ENCODE assay signal across 8 mouse cellular contexts in the genomic region with DNA sequence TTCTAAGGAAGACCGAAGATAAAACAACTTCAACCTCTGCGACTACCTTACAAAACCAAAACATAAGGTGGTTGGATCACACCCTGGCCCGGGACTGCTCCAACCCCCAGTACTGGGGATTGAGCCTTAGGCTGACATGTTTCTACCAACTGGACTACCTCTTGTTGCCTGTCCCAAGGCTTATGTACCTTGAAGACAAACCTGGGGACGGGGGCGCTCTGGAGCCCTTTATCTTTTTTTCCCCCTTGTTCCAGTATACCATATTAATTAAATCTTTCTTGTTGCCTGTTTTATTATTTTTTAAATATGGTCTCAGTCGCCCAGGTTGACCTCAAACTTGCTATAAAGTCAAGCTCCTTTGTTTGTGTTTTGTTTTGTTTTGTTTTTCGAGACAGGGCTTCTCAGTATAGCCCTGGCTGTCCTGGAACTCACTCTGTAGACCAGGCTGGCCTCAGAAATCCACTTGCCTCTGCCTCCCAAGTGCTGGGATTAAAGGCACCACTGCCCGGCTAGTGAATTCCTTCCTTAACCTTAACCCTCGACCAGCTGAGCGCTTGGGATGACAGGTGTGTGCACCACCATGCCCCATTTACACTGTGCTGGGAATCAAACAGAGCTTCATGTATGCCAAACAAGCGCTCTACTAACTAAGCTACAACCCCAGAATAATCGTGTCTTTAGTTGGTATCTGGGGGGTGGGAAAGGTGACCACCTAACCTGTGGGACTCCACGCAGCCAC. TPM values are rescaled to one million over a fixed set of nuclear protein-coding genes. Genes with fewer than 3 reads are reported as not detected.
DNase-seq lines count a peak whose midpoint lies in the region; ATAC-seq and TF ChIP-seq lines count a peak whose summit lies in the region.

No protein-coding gene starts in this region.

- DNase-seq in cerebellum, adult 2 months: no peak
- no peak for DNase-seq in cerebellum, adult 9-11 months
- DNase-seq in thymus, postnatal 14 days: peak; percentile 21
- no peak for DNase-seq in thymus, postnatal 36 days
- no peak for DNase-seq in liver, embryonic 14.5 days (ENCODE audit: low read depth in 3 of 3, low spot score in 3 of 3)
- no peak for DNase-seq in ovary, postnatal 10 days (ENCODE audit: low spot score)
- no peak for DNase-seq in layer of hippocampus, adult 9-11 months
- no peak for DNase-seq in cerebellum, adult 9-10 months

- peak overlapping the region; percentile 60 for H3K4me3 ChIP-seq in cerebellum, adult 2 months (replicated peaks; ENCODE audit: insufficient read depth, low read depth, low read length)
- H3K4me3 ChIP-seq in liver, embryonic 14.5 days (ENCODE audit: insufficient read depth in 1 of 2, low read depth in 2 of 2, low read length in 2 of 2): peak overlapping the region; percentile 75 to 98

- TF ChIP-seq CTCF in cerebellum, adult 2 months (IDR thresholded peaks at IDR 0.05; ENCODE audit: borderline replicate concordance, insufficient read depth, low read depth, low read length): no peak
- TF ChIP-seq CTCF in liver, embryonic 14.5 days (IDR thresholded peaks at IDR 0.05; ENCODE audit: low read depth): no peak

- peaks cover 24% of the 10 kb centered on the region for H3K4me1 ChIP-seq in cerebellum, adult 2 months (ENCODE audit: control insufficient read depth, insufficient read depth, low read length)
- peaks cover 16 to 22% of the 10 kb centered on the region in 2 experiments for H3K4me1 ChIP-seq in liver, embryonic 14.5 days (replicated peaks; ENCODE audit: control insufficient read depth in 2 of 2, insufficient read depth in 2 of 2, low read length in 1 of 2)

- H3K9ac ChIP-seq in liver, embryonic 14.5 days (replicated peaks): peak overlapping the region; percentile 93

- ATAC-seq in liver, embryonic 14.5 days (ENCODE audit: insufficient read depth): peak; percentile 60

- H3K27ac ChIP-seq in cerebellum, adult 2 months (ENCODE audit: insufficient read depth, low read length): peak overlapping the region; percentile 5
- H3K27ac ChIP-seq in liver, embryonic 14.5 days: peak overlapping the region; percentile 50

- no peaks in the 10 kb centered on the region for H3K27me3 ChIP-seq in cerebellum, adult 2 months (ENCODE audit: control insufficient read depth, insufficient read depth, low read length)
- no peaks in the 10 kb centered on the region for H3K27me3 ChIP-seq in liver, embryonic 14.5 days (ENCODE audit: control insufficient read depth, insufficient read depth, low read length)

- no peak for TF ChIP-seq EP300 in liver, embryonic 14.5 days (IDR thresholded peaks at IDR 0.05; ENCODE audit: low read depth)

- TF ChIP-seq POLR2A in cerebellum, adult 2 months (IDR thresholded peaks at IDR 0.05; ENCODE audit: borderline replicate concordance, insufficient read depth, low read length): no peak

- H3K9me3 ChIP-seq in liver, embryonic 14.5 days (ENCODE audit: control insufficient read depth, low read length): no peaks in the 10 kb centered on the region

- peak overlapping the region; percentile 82 for H3K4me2 ChIP-seq in liver, embryonic 14.5 days (ENCODE audit: low read depth)

- 26% methylated on average over 13 of the region's 13 CpGs for WGBS in cerebellum, adult 2 months
- WGBS in liver, embryonic 14.5 days (ENCODE audit: insufficient replicate concordance): 27% methylated on average over 13 of the region's 13 CpGs

- peaks cover 22% of the 10 kb centered on the region for H3K36me3 ChIP-seq in liver, embryonic 14.5 days (replicated peaks; ENCODE audit: control insufficient read depth, insufficient read depth, low read depth)

RNA-seq across cellular contexts. Expression of gene Lrrc47, which starts 0.5 kb away (rescaled TPM):
- polyA plus RNA-seq in cerebellum, adult 2 months (2012; rRNA removed): 44.8 and 45.0 TPM in 2 replicates
- 20.8 and 23.6 TPM in 2 replicates for polyA plus RNA-seq in liver, embryonic 14.5 days (2012; rRNA removed)
- 13.2 and 15.1 TPM in 2 replicates for polyA plus RNA-seq in liver, embryonic 14.5 days (2014; fragmentation: Nextera tagmentation; extraction: Ambion mirVana)

RNA-seq across cellular contexts. Expression of gene Smim1, which starts 15.0 kb away (rescaled TPM):
- polyA plus RNA-seq in cerebellum, adult 2 months (2012; rRNA removed): 35.5 and 39.6 TPM in 2 replicates
- 224 and 276 TPM in 2 replicates for polyA plus RNA-seq in liver, embryonic 14.5 days (2012; rRNA removed)
- 446 and 452 TPM in 2 replicates for polyA plus RNA-seq in liver, embryonic 14.5 days (2014; fragmentation: Nextera tagmentation; extraction: Ambion mirVana)

RNA-seq across cellular contexts. Expression of gene Ccdc27, which starts 31.4 kb away (rescaled TPM):
- polyA plus RNA-seq in cerebellum, adult 2 months (2012; rRNA removed): not detected in 2 replicates
- not detected in 2 replicates for polyA plus RNA-seq in liver, embryonic 14.5 days (2012; rRNA removed)
- not detected in 2 replicates for polyA plus RNA-seq in liver, embryonic 14.5 days (2014; fragmentation: Nextera tagmentation; extraction: Ambion mirVana)

RNA-seq across cellular contexts. Expression of gene Cep104, which starts 36.1 kb away (rescaled TPM):
- 23.6 and 23.9 TPM in 2 replicates for polyA plus RNA-seq in cerebellum, adult 2 months (2012; rRNA removed)
- 3.3 and 3.9 TPM in 2 replicates for polyA plus RNA-seq in liver, embryonic 14.5 days (2012; rRNA removed)
- polyA plus RNA-seq in liver, embryonic 14.5 days (2014; fragmentation: Nextera tagmentation; extraction: Ambion mirVana): 5.1 and 6.3 TPM in 2 replicates

RNA-seq across cellular contexts. Expression of gene Dffb, which starts 36.1 kb away (rescaled TPM):
- 21.6 and 27.3 TPM in 2 replicates for polyA plus RNA-seq in cerebellum, adult 2 months (2012; rRNA removed)
- polyA plus RNA-seq in liver, embryonic 14.5 days (2012; rRNA removed): 8.0 and 8.6 TPM in 2 replicates
- polyA plus RNA-seq in liver, embryonic 14.5 days (2014; fragmentation: Nextera tagmentation; extraction: Ambion mirVana): 5.8 and 6.1 TPM in 2 replicates
